ENCODE assay signal across 7 mouse cellular contexts in the genomic region with DNA sequence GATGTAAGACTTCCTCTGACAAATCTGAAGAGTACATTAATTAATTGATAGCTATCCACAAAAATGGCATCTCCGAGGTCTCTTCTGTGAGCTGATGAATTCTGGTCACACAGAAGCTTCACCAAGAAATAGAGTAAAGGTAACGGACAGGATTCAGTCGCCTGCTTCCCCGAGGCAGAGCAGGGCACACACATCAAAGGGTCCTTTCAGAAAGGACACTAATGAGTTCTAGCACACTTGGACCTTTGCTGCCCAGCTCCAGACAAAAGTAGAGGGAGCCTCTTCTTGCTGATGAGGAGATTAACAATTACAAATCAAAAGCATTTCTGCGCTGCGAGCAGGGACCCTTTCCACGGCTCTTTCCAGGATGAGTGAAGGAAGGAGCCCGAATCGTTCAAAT.
DNase-seq lines count a peak whose midpoint lies in the region; ATAC-seq and TF ChIP-seq lines count a peak whose summit lies in the region.

No protein-coding gene starts in this region.

- no peaks in the 10 kb centered on the region for H3K9me3 ChIP-seq in kidney, postnatal 0 days (replicated peaks; ENCODE audit: low read length)
- H3K9me3 ChIP-seq in embryonic facial prominence, embryonic 14.5 days (ENCODE audit: control insufficient read depth, low read length) = no peaks in the 10 kb centered on the region
- H3K9me3 ChIP-seq in heart, embryonic 16.5 days (replicated peaks; ENCODE audit: control insufficient read depth, low read length) = no peaks in the 10 kb centered on the region
- no peaks in the 10 kb centered on the region for H3K9me3 ChIP-seq in midbrain, embryonic 14.5 days (ENCODE audit: control insufficient read depth, low read length)

- 0 out of 2 replicates have a peak, but pooled peaks cover 11% of the 10 kb centered on the region for H3K4me1 ChIP-seq in kidney, postnatal 0 days (replicated peaks; ENCODE audit: insufficient read depth, low read length)
- H3K4me1 ChIP-seq in embryonic facial prominence, embryonic 14.5 days (ENCODE audit: control insufficient read depth, insufficient read depth, low read length) = peaks cover 5% of the 10 kb centered on the region; the same call in 1 of the 2 replicates
- H3K4me1 ChIP-seq in heart, embryonic 16.5 days (ENCODE audit: control insufficient read depth, insufficient read depth, low read length) = peaks cover 12% of the 10 kb centered on the region
- peaks cover 12% of the 10 kb centered on the region for H3K4me1 ChIP-seq in midbrain, embryonic 14.5 days (ENCODE audit: control insufficient read depth, insufficient read depth, low read length)

- 35% methylated on average over 9 of the region's 9 CpGs for WGBS in kidney, postnatal 0 days
- 42% methylated on average over 9 of the region's 9 CpGs for WGBS in embryonic facial prominence, embryonic 14.5 days
- 59% methylated on average over 9 of the region's 9 CpGs for WGBS in heart, embryonic 16.5 days
- WGBS in midbrain, embryonic 14.5 days = 14% methylated on average over 9 of the region's 9 CpGs

- no peak for TF ChIP-seq CTCF in kidney, postnatal 0 days (IDR thresholded peaks at IDR 0.05; ENCODE audit: low read depth)

- no peak overlapping the region for H3K9ac ChIP-seq in kidney, postnatal 0 days (ENCODE audit: low read depth, low read length)
- no peak overlapping the region for H3K9ac ChIP-seq in embryonic facial prominence, embryonic 14.5 days (ENCODE audit: low read depth, low read length)
- H3K9ac ChIP-seq in heart, embryonic 16.5 days (ENCODE audit: low read length) = peak overlapping the region; percentile 48
- no peak overlapping the region for H3K9ac ChIP-seq in midbrain, embryonic 14.5 days (replicated peaks; ENCODE audit: low read length)

- H3K4me2 ChIP-seq in kidney, postnatal 0 days (ENCODE audit: low read length) = peak overlapping the region; percentile 39
- H3K4me2 ChIP-seq in embryonic facial prominence, embryonic 14.5 days (ENCODE audit: low read depth, low read length) = peak overlapping the region; percentile 13; the same call in 1 of the 2 replicates
- peak overlapping the region; percentile 42 for H3K4me2 ChIP-seq in heart, embryonic 16.5 days (ENCODE audit: low read depth, low read length)
- peak overlapping the region; percentile 34 for H3K4me2 ChIP-seq in midbrain, embryonic 14.5 days (ENCODE audit: low read length)

- H3K27me3 ChIP-seq in kidney, postnatal 0 days (ENCODE audit: insufficient read depth, low read length) = no peaks in the 10 kb centered on the region
- H3K27me3 ChIP-seq in embryonic facial prominence, embryonic 14.5 days (replicated peaks; ENCODE audit: control insufficient read depth, insufficient read depth, low read length) = no peaks in the 10 kb centered on the region
- H3K27me3 ChIP-seq in heart, embryonic 16.5 days (ENCODE audit: control insufficient read depth, insufficient read depth, low read length) = no peaks in the 10 kb centered on the region
- no peaks in the 10 kb centered on the region for H3K27me3 ChIP-seq in midbrain, embryonic 14.5 days (ENCODE audit: control insufficient read depth, insufficient read depth, low read length)

- H3K27ac ChIP-seq in kidney, postnatal 0 days = peak overlapping the region; percentile 68
- H3K27ac ChIP-seq in embryonic facial prominence, embryonic 14.5 days (replicated peaks; ENCODE audit: low read depth, low read length) = peak overlapping the region; percentile 47; the same call in 1 of the 2 replicates
- H3K27ac ChIP-seq in heart, embryonic 16.5 days (ENCODE audit: low read length) = peak overlapping the region; percentile 82
- H3K27ac ChIP-seq in midbrain, embryonic 14.5 days (replicated peaks; ENCODE audit: low read depth, low read length) = peak overlapping the region; percentile 39; the same call in 1 of the 2 replicates

- H3K4me3 ChIP-seq in kidney, postnatal 0 days (replicated peaks; ENCODE audit: low read depth, low read length) = no peak overlapping the region
- H3K4me3 ChIP-seq in embryonic facial prominence, embryonic 14.5 days (ENCODE audit: low read depth, low read length) = no peak overlapping the region
- H3K4me3 ChIP-seq in heart, embryonic 16.5 days (ENCODE audit: low read length) = peak overlapping the region; percentile 39
- no peak overlapping the region for H3K4me3 ChIP-seq in midbrain, embryonic 14.5 days (replicated peaks; ENCODE audit: low read depth, low read length)

- H3K36me3 ChIP-seq in kidney, postnatal 0 days (ENCODE audit: insufficient read depth, low read length) = no peaks in the 10 kb centered on the region
- no peaks in the 10 kb centered on the region for H3K36me3 ChIP-seq in embryonic facial prominence, embryonic 14.5 days (ENCODE audit: control insufficient read depth, insufficient read depth, low read length)
- no peaks in the 10 kb centered on the region for H3K36me3 ChIP-seq in heart, embryonic 16.5 days (ENCODE audit: control insufficient read depth, insufficient read depth)
- no peaks in the 10 kb centered on the region for H3K36me3 ChIP-seq in midbrain, embryonic 14.5 days (ENCODE audit: control insufficient read depth, insufficient read depth, low read length)

- ATAC-seq in kidney, postnatal 0 days (replicated peaks; ENCODE audit: low FRiP score, low read depth) = no peak
- ATAC-seq in embryonic facial prominence, embryonic 14.5 days (ENCODE audit: low read depth) = no peak
- ATAC-seq in heart, embryonic 16.5 days (replicated peaks; ENCODE audit: extremely low read depth, insufficient read depth, low FRiP score) = no peak
- ATAC-seq in midbrain, embryonic 14.5 days (ENCODE audit: low FRiP score, low TSS enrichment) = no peak; the same call in 1 of the 2 replicates
- no peak for ATAC-seq in erythroblast, adult 5-6 weeks (replicated peaks; ENCODE audit: low FRiP score, poor library complexity, severe bottlenecking)

- no peak for DNase-seq in kidney, postnatal 0 days (ENCODE audit: low spot score)
- DNase-seq in kidney, postnatal 14 days = no peak
- DNase-seq in embryonic facial prominence, embryonic 14.5 days (ENCODE audit: low spot score) = no peak
- peak; percentile 37 for DNase-seq in midbrain, embryonic 14.5 days
- DNase-seq in thymus, postnatal 36 days = no peak
